Mouse (Mus musculus) embryonic stem cell, embryonic (primary cell): ENCODE data around the gene Lamp1.

ENCODE experiments used
- CTCF ChIA-PET, 4 experiments: fragments of 300-600 bp in 2 of 4; fragments of 350-600 bp in 2 of 4; sonication (Branson Sonifier 250); formaldehyde crosslinking; loops; one replicate each; lab custom pipeline; 2022; ENCODE audit warnings: inconsistent platforms in 2 of 4; lab: Charles Lee
- POLR2A ChIA-PET, 4 experiments: fragments of 300-600 bp in 2 of 4; fragments of 350-600 bp in 2 of 4; sonication (Branson Sonifier 250); formaldehyde crosslinking; loops; one replicate each; lab custom pipeline; 2022; ENCODE audit warnings: antibody characterized with exemption in 4 of 4, inconsistent platforms in 1 of 4; lab: Charles Lee

Gene Lamp1

DNA sequence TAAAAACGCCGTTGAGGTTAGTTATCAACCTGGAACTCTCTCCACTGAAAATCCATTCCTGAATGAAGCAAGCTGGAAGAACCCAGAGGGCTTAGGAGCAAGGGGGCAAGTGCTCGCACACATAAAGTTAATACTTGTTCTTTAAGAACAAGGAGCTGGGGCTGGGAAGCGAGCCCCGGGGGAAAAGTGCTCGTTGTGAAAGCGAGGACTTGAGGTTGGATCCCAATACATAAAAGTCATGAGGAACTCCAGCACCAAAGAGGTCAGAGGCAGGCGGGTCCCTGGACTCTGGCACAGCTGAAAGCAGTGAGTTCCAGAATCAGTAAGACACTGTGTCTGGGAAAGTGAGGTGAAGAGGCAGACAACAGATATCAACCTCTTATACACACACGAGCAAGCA, 4.9 kb upstream of the Lamp1 start:
- POLR2A ChIA-PET = interaction anchor here in 3 of 4 experiments (0.6 to 2.0 kb wide), 10 partner anchors 9 to 858 kb away, joined by 3 to 12 read pairs (median 4); no protein-coding TSS in a partner anchor

DNA sequence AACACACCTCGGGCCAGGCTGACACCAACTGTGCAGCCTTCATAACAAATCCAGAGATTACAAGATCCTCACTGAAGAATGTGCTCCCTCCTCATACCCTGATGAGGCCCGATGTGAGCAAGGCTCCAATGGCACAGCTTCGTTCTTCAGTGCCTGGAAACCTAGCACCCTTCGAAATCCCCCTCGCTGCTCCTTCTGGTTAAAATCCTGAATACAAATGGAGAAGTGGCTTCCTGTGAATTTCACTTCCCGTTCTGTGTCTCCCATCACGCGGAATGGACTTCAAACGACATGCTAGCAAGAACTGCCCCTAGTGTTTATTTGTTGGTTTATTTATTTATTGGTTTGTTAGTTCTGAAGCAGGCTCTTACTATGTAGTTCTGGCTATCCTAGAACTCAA, 3.6 kb upstream of the Lamp1 start:
- CTCF ChIA-PET = interaction anchor here in 1 of 4 experiments (1.3 kb wide), 1 partner anchor 58 kb away, joined by 4 read pairs; no protein-coding TSS in a partner anchor
- POLR2A ChIA-PET = interaction anchor here in 1 of 4 experiments (13.8 kb wide), 1 partner anchor 50 kb away, joined by 191 read pairs; the partner anchor contains the start of gene Grtp1

More for the DNA sequence above, 4.9 kb upstream of the Lamp1 start:
- CTCF ChIA-PET = interaction anchor here in 2 of 4 experiments (0.6 to 1.3 kb wide), 2 partner anchors 60 to 205 kb away, joined by 4 read pairs; no protein-coding TSS in a partner anchor

DNA sequence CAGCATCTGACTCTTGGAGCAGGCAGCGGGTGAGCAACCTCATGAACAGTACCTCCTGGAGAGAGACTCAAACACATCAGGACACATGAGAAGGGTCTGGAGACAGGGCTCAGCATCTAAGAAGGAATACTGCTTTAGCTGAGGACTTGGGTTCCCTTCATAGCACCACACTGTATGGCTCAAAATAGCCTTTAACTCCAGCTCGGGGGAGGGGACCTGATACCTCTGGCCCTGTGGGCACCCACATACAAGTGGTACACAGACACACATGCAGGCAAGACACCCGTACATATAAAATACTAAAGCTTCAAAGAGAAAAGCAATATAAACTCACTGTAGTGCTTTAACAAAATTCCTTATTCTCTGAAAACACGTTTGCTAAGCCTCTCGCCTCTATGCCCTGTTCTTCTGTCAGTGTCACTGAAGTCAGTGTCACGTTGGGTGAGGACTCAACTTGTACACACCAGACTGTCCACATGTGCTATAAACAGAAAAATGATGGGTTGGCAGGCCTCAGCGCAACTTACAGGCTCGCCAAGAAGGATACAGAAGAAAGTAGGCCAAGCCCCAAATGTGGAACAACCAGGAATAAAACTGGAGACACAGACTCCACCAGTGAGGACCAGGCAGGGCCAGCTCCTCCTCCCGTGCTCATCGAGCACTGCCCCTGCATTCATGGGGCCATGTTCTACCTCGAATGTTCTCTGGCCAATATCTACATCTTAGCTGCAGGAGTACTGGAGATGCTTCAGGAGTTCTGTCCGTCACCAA, 2.4 kb upstream of the Lamp1 start:
- CTCF ChIA-PET = interaction anchor here in 1 of 4 experiments (0.5 kb wide), 1 partner anchor 18 kb away, joined by 5 read pairs; no protein-coding TSS in a partner anchor
- POLR2A ChIA-PET = interaction anchor here in 2 of 4 experiments (1.3 to 13.8 kb wide), 5 partner anchors 18 to 131 kb away, joined by 3 to 191 read pairs (median 4); partner anchors contain the start of gene Grtp1 (in 1 of the 2)

DNA sequence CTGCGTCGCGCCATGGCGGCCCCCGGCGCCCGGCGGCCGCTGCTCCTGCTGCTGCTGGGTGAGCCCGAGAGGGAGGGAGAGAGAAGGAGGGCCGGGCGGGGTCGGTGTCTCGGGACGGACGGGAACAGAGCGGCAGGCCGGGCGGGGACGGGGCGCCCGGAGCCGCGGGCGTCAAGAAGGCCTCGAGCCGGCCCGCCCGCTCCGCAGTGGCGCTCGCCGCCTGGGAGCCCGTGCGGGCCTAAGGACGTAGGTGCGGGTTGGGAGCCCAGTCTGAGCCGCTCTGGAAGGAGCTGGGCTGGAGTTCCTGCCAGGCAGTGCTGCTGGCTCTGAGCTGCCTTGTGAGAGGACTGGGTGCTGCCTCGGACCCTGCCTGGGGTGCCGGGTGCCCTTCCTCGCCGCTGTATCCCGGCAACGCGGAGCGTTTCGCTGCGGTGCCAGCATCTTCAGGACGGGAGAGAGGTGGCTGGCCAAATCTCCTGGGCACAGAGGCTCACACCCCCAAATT, 468 bp downstream of the Lamp1 start:
- CTCF ChIA-PET = interaction anchor here in 2 of 4 experiments (0.6 to 0.9 kb wide), 3 partner anchors 10 to 248 kb away, joined by 3 to 7 read pairs (median 3); no protein-coding TSS in a partner anchor
- POLR2A ChIA-PET = interaction anchor here (0.6 to 13.8 kb wide), 67 partner anchors 8 to 807 kb away, joined by 3 to 210 read pairs (median 4); partner anchors contain the start of genes Cul4a (in 3 of the 4), Dcun1d2 (in 3 of the 4), Pcid2 (in 3 of the 4) and Tmco3 (in 3 of the 4)

DNA sequence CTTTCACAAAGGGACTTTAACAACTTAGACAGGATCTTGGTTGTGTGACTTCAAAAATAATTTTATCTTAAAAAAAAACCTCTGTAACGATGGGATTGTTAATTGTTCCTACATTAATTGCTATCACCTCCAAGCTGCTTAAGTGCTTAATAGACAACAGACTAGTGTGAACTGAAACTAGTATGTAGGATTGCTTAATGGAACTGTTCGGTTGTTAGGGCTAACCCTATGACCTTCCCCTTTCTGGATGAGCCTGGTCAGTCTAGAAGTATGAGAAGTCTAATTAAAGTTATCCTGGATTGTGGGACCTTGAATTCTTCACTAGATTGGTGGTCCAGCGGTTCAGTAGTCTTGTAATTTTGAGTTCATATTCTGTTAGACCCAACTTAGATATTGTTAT, 1.7 kb downstream of the Lamp1 start:
- ChIA-PET CTCF (no interaction called here), POLR2A (interaction anchor here in 3 of 4 experiments (0.8 to 13.8 kb wide), 26 partner anchors 9 to 233 kb away, joined by 3 to 210 read pairs (median 5); partner anchors contain the start of genes Cul4a (in 2 of the 3), Grtp1 (in 2 of the 3), Pcid2 (in 2 of the 3) and Dcun1d2 (in 1 of the 3))

DNA sequence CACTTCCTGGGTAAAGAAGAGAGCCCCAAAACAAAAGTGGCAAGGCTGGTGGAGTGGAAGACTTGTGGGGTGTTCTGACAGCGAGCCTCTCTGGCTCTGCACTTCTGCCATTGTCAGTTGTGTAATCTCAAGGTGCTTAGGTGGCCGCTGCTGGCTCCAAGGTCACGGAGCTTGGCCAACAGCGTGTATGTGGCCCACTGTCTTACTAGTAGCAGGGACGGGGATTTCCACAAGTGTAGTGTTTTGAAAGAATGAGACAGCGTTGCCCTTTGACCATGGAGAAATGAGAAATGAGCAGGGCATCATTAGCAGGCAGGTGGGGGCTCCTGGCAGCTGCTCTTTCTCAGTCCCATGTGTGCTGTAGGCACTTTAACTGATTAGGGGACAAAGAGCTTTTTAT, 3.1 kb downstream of the Lamp1 start:
- ChIA-PET CTCF (interaction anchor here in 2 of 4 experiments (0.7 to 1.3 kb wide), 3 partner anchors 125 to 170 kb away, joined by 3 to 4 read pairs (median 3); no protein-coding TSS in a partner anchor), POLR2A (interaction anchor here (1.0 to 13.8 kb wide), 27 partner anchors 8 to 291 kb away, joined by 3 to 210 read pairs (median 4); partner anchors contain the start of genes Grtp1 (in 2 of the 4), Adprhl1 (in 1 of the 4), Cul4a (in 1 of the 4) and Dcun1d2 (in 1 of the 4))

DNA sequence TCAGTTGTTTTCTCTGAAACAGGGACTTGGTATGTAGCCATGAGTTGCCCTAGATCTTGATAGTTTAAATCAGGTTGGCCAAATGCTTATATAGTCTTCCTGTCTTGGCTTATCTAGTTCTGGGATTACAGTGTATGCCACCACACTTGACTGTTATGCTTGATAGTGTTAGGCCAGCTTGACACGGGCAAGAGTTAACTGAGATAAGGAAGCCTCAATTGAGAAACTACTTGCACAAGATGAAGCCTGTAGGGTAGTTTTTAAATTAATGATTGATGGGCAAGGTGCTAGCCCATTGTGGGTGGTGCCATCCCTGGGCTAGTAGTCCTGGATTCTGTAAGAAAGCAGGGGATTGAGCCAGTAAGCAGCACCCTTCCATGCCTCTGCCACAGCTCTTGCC, 4.6 kb downstream of the Lamp1 start:
- POLR2A ChIA-PET = interaction anchor here in 3 of 4 experiments (0.6 to 13.8 kb wide), 31 partner anchors 6 to 289 kb away, joined by 3 to 210 read pairs (median 4); partner anchors contain the start of genes Cul4a (in 2 of the 3), Grtp1 (in 2 of the 3), Pcid2 (in 2 of the 3) and Adprhl1 (in 1 of the 3)
- CTCF ChIA-PET = interaction anchor here in 2 of 4 experiments (0.6 to 1.4 kb wide), 2 partner anchors 12 to 43 kb away, joined by 3 to 7 read pairs; no protein-coding TSS in a partner anchor

DNA sequence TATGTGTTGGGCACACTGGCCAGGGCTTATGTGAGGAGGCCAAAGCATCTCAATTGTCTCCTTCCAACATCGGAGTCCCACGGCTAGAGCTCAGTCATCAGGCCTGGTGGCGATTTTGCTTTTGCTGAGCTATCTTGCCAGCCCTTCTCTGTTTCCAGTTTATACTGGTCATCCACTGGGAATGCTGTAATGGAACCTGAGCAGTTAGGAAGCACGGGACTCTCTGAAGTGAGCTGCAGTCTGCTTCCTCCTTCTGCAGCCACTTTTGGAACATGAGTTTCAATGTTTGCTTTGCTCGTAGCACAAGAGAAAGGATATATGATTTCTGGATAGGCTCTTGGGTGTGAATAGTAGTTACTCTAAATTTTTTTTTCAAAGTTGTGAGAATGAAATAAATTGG, 5.4 kb downstream of the Lamp1 start:
- CTCF ChIA-PET = interaction anchor here in 3 of 4 experiments (0.6 to 1.4 kb wide), 3 partner anchors 12 to 49 kb away, joined by 3 read pairs; no protein-coding TSS in a partner anchor
- POLR2A ChIA-PET = interaction anchor here in 3 of 4 experiments (0.7 to 13.8 kb wide), 21 partner anchors 8 to 65 kb away, joined by 3 to 210 read pairs (median 5); partner anchors contain the start of genes Grtp1 (in 2 of the 3), Cul4a (in 1 of the 3) and Pcid2 (in 1 of the 3)

DNA sequence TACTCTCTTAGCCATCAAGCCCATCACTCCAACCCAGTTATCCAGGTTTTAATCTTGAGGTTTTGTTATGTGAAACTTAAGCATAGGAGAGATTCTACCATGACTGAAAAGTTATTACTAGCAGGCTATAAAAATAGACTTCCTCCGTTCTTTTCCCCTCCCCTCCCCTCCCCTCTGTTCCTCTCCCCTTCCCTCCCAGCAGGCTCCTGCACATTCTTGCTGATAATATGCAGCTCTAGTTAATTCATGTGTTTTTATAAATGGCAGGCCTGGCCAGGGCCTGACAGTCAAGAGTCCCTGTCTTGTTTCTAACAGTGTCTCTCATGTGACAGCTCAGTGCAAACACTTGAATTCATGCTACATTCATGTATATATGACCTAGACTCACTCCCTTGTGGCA, 11.5 kb downstream of the Lamp1 start:
- ChIA-PET POLR2A (interaction anchor here in 3 of 4 experiments (0.6 to 5.0 kb wide), 5 partner anchors 10 to 258 kb away, joined by 3 to 42 read pairs (median 5); partner anchors contain the start of gene Lamp1 (in 1 of the 3)), CTCF (interaction anchor here in 1 of 4 experiments (0.7 kb wide), 1 partner anchor 47 kb away, joined by 6 read pairs; no protein-coding TSS in a partner anchor)

DNA sequence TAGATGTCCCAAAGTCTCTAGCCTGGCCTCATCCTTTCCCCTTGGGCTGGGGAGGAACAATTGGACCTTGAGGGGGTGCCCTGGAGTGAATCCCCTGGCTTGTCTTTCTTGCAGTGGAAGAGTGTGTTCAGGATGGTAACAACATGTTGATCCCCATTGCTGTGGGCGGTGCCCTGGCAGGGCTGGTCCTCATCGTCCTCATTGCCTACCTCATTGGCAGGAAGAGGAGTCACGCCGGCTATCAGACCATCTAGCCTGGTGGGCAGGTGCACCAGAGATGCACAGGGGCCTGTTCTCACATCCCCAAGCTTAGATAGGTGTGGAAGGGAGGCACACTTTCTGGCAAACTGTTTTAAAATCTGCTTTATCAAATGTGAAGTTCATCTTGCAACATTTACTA, 15.3 kb downstream of the Lamp1 start:
- POLR2A ChIA-PET = interaction anchor here (0.6 to 11.3 kb wide), 17 partner anchors 8 to 355 kb away, joined by 3 to 210 read pairs (median 5); partner anchors contain the start of genes Lamp1 (in 2 of the 4) and Grtp1 (in 1 of the 4)

DNA sequence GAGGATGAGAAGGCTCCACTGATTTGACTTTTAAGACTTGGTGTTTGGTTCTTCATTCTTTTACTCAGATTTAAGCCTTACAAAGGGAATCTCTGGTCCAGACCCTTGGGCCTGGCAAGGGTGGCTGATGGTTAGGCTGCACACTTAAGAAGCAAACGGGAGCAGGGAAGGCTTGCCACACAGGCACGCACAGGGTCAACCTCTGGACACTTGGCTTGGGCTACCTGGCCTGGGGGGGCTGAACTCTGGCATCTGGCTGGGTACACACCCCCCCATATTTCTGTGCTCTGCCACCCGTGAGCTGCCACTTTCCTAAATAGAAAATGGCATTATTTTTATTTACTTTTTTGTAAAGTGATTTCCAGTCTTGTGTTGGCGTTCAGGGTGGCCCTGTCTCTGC, 15.8 kb downstream of the Lamp1 start:
- POLR2A ChIA-PET = interaction anchor here in 3 of 4 experiments (0.6 to 11.3 kb wide), 13 partner anchors 10 to 51 kb away, joined by 3 to 210 read pairs (median 12); partner anchors contain the start of genes Lamp1 (in 2 of the 3) and Grtp1 (in 1 of the 3)
- CTCF ChIA-PET = no interaction called here

More for the DNA sequence above, 15.3 kb downstream of the Lamp1 start:
- CTCF ChIA-PET = interaction anchor here in 1 of 4 experiments (0.7 kb wide), 1 partner anchor 18 kb away, joined by 5 read pairs; no protein-coding TSS in a partner anchor

DNA sequence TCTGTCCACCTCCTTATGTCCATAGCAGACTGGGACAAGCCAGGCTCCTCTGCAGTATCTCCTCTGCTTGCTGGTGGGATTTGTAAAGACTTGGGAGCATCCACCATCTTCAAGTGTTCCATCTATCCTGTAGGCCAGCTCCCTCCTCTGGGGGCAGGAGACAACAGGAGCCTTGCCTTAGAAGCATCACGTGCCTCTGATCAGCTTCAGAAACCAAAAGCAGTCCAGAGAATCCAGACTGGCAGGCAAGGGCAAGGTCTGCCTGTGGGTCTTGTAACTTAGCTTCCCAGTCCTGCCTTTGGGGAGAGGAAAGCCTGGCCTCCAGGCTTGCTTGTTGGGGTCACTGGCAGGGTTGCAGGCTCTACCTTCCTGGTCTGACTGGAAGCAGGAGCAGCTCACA, 16.7 kb downstream of the Lamp1 start:
- ChIA-PET CTCF (interaction anchor here in 3 of 4 experiments (0.6 to 1.2 kb wide), 6 partner anchors 12 to 117 kb away, joined by 3 to 4 read pairs (median 3); partner anchors contain the start of gene Lamp1 (in 1 of the 3)), POLR2A (interaction anchor here (0.7 to 11.3 kb wide), 27 partner anchors 9 to 112 kb away, joined by 3 to 210 read pairs (median 5); partner anchors contain the start of genes Lamp1 (in 2 of the 4) and Grtp1 (in 1 of the 4))

DNA sequence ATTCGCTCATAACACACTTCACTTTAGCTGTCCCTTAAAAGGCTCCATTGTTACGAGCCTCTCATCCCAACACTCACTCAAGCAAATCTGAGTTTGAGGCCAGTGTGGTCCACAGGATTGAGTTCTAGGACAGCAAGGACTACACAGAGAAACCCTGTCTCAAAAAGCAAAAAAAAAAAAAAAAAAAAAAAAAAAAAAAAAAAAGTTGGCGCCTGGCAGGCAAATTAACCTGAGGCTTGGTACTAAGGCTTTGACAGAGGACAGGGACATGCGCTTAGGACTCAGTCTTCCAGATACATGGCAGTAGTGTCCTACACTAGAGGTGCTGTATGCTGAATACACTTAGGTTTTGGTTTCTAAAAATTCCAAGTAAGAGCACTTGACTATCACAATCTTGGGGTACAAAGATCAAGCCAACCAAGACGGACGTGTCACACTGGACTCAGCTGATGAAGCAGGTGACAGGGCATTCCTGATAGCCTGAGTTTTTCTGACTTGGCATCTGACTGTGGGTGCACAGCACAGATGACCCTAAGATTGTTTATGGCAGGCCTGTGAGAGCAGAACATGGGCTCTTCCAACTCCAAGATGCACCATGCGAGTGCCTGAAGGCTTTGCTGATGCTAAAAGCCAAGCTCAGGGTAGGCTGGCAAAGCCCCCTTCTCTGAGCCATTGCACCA, 18.4 kb downstream of the Lamp1 start:
- ChIA-PET POLR2A (interaction anchor here in 3 of 4 experiments (0.6 to 11.3 kb wide), 17 partner anchors 11 to 242 kb away, joined by 3 to 210 read pairs (median 10); partner anchors contain the start of genes Lamp1 (in 2 of the 3) and Grtp1 (in 1 of the 3)), CTCF (interaction anchor here in 2 of 4 experiments (0.6 to 0.7 kb wide), 2 partner anchors 13 to 82 kb away, joined by 3 read pairs; no protein-coding TSS in a partner anchor)

DNA sequence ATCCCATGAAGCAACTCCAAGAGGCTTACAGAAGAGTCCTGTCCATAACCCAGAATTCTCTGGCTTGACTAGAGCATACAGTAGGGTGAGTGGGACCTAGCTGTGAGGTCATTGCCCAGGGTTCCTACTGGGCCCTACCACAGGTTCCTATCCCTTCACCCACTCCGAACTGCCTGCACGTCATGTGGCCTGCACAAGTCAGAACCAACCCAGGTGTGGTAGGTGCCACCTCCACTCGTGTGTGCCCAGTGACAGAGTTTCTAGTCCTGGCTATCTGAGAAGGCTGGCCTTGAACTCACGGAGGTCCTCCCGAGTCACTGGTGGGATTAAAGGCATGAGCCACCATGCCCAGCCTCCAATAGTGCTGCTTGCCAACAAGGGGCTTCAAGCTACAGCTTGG, 19.2 kb downstream of the Lamp1 start:
- POLR2A ChIA-PET = interaction anchor here in 3 of 4 experiments (0.7 to 11.3 kb wide), 15 partner anchors 10 to 427 kb away, joined by 3 to 210 read pairs (median 18); partner anchors contain the start of genes Lamp1 (in 3 of the 3) and Grtp1 (in 1 of the 3)
- CTCF ChIA-PET = interaction anchor here in 1 of 4 experiments (0.8 to 1.1 kb wide), 2 partner anchors 10 to 76 kb away, joined by 4 read pairs; partner anchors contain the start of gene Adprhl1

DNA sequence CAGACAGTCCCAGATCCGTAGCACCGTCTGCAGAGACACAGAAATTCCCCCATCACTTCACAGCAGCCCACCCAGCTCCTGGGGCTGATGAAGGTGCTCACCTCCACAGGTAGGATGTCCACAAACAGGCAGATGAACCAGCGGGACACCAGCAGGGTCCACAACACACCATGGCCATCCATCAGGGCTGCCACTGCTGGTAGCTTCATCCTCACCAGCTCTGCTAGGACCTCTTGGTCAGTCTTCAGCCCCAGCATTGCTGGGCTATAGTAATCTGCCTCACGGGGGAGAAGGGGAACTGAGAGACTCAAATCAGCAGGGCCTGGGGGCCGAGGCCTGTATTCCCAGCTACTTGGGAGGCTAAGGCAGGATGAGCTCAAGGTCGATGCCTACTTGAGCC, 20.5 kb downstream of the Lamp1 start:
- POLR2A ChIA-PET = interaction anchor here in 3 of 4 experiments (0.8 to 11.3 kb wide), 17 partner anchors 8 to 110 kb away, joined by 3 to 210 read pairs (median 10); partner anchors contain the start of genes Lamp1 (in 2 of the 3), Adprhl1 (in 1 of the 3) and Grtp1 (in 1 of the 3)
- CTCF ChIA-PET = interaction anchor here in 3 of 4 experiments (0.6 to 1.3 kb wide), 5 partner anchors 19 to 113 kb away, joined by 3 to 7 read pairs (median 3); no protein-coding TSS in a partner anchor

DNA sequence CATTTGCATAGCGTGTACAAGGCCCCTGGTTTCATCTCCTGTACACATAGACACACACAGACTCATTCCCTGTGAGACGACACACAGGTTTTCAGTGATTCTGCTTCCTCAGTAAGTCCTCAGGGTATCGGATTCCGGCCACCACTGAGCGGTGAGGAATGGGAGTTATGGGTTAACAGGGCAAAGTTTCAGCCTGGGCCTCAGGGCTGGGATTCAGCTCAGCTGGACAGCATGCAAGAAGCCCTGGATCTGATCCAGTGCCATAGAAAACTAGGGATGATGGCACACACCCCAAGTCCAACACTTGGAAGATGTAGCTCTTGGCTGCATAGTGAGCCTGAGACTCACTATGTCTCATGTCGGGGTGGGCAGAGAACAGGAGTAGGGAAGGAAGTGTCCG, 21.0 kb downstream of the Lamp1 start:
- POLR2A ChIA-PET = interaction anchor here in 2 of 4 experiments (0.7 to 11.3 kb wide), 14 partner anchors 7 to 126 kb away, joined by 3 to 210 read pairs (median 14); partner anchors contain the start of genes Adprhl1 (in 1 of the 2), Grtp1 (in 1 of the 2) and Lamp1 (in 1 of the 2)
- CTCF ChIA-PET = interaction anchor here in 3 of 4 experiments (0.6 to 1.2 kb wide), 4 partner anchors 34 to 112 kb away, joined by 3 to 7 read pairs (median 4); no protein-coding TSS in a partner anchor
